Mouse (Mus musculus): ENCODE data around the gene Rpp25. TPM values are rescaled to one million over a fixed set of nuclear protein-coding genes. Genes with fewer than 3 reads are reported as not detected.

Gene Rpp25
- polyA plus RNA-seq, 1 experiment, result 15.1 TPM

DNA sequence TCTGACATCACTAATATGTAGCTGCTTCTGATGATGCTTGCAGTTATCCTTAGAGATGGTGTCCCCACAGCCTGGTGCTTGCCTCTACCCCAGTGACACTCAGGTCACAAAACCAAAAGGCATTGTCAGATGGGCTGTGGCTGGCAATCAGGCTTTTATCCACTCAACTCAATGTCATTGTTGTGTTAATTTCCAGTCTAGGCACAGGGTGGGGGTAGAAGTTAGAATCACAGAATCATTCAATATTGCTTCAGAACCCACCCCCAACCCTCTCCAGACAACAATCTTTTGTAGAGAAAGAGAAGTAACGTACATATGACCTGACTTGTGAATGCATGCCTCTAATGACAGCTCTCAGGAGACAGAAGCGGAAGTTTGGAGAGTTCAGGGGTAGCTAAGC, 6.8 kb downstream of the Rpp25 start:
- Histone ChIP-seq H3K27ac (ENCODE audit: insufficient read depth, low read length) (no peak overlapping the region), H3K4me3 (ENCODE audit: insufficient read depth, low read length) (no peak overlapping the region), H3K4me1 (ENCODE audit: control insufficient read depth, insufficient read depth, low read length) (no peaks in the 10 kb centered on the region)
- TF ChIP-seq CTCF (IDR thresholded peaks at IDR 0.05; ENCODE audit: extremely low read depth, insufficient read depth, low read length) (no peak), POLR2A (IDR thresholded peaks at IDR 0.05; ENCODE audit: extremely low read depth, insufficient read depth, low read length) (no peak)

DNA sequence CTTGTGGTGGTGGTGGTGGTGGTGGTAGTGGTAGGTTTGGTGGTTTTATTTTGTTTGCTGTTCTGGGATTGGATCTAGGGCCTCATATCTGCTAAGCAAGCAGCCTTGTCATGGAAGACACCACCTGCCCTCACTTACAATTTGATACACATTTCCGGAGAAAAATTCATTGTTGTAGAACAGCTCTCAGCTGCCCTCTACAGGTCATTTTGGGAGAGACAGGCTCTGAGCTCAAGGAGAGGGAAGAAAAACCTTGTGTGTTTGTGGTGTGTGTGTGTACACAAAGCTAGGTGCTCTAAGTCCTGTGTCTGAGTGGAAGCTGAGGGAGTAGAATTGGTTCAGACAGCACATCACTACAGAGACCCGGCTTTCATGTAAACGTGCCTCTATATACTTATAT, 13.3 kb downstream of the Rpp25 start:
- no peak overlapping the region for H3K27ac ChIP-seq (ENCODE audit: insufficient read depth, low read length)
- TF ChIP-seq CTCF (IDR thresholded peaks at IDR 0.05; ENCODE audit: extremely low read depth, insufficient read depth, low read length) (peak; percentile 82), POLR2A (IDR thresholded peaks at IDR 0.05; ENCODE audit: extremely low read depth, insufficient read depth, low read length) (no peak)

DNA sequence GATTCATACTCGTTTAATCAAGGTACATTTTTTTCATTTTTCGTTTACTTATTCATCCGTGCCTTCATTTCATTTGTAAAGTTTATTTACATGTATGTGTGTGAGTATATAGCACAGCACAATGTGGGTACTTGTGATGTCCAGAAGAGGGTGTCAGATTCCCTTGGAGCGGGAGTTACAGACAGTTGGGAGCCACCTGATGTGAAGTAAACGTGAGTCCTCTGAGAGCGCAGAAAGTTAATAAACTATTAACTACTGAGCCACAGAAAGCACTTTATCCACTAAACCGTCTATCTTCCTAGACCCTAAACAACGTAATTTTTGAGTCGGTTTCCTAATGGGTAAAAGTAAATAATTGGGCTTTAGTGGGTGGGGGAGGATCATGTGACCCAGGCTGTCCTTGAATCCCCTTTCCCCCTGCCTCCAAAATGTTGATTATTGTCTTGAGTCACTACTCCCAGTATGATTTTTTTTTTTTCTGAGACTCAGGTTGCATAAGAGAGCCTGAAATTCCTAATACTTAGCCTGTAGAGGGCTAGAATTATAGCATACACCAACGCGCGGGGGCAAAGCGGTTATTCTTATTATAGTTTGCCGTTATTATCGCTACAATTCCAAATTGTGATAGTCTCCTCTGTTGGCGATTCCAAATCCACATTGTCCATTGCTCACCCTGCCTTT, 16.7 kb downstream of the Rpp25 start:
- H3K4me1 ChIP-seq (ENCODE audit: control insufficient read depth, insufficient read depth, low read length), result peaks cover 3% of the 10 kb centered on the region; the same call in 1 of the 2 replicates
- TF ChIP-seq POLR2A (IDR thresholded peaks at IDR 0.05; ENCODE audit: extremely low read depth, insufficient read depth, low read length), result no peak
- TF ChIP-seq CTCF (IDR thresholded peaks at IDR 0.05; ENCODE audit: extremely low read depth, insufficient read depth, low read length), result no peak
- H3K4me3 ChIP-seq (ENCODE audit: insufficient read depth, low read length), result peak overlapping the region; percentile 85
- peak overlapping the region; percentile 92 for H3K27ac ChIP-seq (ENCODE audit: insufficient read depth, low read length)

More for the DNA sequence above, 13.3 kb downstream of the Rpp25 start:
- H3K4me1 ChIP-seq (ENCODE audit: control insufficient read depth, insufficient read depth, low read length), result peaks cover 1% of the 10 kb centered on the region; the same call in 1 of the 2 replicates
- H3K4me3 ChIP-seq (ENCODE audit: insufficient read depth, low read length), result no peak overlapping the region

DNA sequence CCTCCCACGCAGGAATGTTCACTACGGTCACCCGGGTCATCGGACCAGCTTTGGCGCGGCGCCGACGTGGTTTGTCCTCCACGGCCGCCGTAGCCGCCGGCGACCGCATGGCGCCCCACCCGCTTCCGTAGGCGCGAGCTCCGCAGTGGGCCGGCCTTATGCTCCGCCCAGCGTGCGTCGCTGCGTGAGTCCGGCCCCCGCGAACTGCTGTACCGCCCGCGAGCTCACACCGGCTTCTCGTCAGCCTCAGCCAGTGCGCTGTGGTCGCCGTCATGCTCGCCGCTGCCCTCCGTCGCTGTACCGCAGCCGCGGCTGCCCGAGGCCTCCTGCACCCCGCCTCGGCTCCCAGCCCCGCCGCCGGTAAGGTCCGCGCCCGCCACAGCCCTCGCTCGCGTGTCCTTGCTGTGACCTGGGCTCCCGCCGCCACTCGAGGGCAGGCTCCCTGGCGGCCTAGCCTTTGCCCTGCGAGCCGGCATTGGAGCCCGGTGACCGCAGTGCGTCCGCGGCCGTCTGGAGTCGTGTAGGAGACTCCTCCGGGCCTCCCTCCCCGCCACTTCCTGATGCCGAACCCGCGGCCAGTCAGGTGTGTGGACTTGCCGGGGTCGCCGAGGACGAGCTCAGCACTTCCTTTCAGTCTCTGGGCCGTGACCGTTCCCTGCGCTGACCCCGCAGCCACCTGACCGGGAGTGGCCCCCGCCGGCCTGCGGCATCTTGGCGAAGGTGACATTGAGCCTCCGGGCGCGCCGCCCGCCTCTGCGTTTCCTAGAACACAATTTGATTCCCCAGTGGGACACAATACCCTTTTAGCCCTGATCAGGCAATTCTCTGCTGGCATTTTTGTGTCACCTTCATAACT, 17.5 kb downstream of the Rpp25 start, which contains the start of gene Cox5a:
Gene Cox5a (plus strand): TSS at position 219 of the 856 bp plus-strand sequence.
- TF ChIP-seq CTCF (IDR thresholded peaks at IDR 0.05; ENCODE audit: extremely low read depth, insufficient read depth, low read length), result no peak
- peak; percentile 91 for TF ChIP-seq POLR2A (IDR thresholded peaks at IDR 0.05; ENCODE audit: extremely low read depth, insufficient read depth, low read length)

DNA sequence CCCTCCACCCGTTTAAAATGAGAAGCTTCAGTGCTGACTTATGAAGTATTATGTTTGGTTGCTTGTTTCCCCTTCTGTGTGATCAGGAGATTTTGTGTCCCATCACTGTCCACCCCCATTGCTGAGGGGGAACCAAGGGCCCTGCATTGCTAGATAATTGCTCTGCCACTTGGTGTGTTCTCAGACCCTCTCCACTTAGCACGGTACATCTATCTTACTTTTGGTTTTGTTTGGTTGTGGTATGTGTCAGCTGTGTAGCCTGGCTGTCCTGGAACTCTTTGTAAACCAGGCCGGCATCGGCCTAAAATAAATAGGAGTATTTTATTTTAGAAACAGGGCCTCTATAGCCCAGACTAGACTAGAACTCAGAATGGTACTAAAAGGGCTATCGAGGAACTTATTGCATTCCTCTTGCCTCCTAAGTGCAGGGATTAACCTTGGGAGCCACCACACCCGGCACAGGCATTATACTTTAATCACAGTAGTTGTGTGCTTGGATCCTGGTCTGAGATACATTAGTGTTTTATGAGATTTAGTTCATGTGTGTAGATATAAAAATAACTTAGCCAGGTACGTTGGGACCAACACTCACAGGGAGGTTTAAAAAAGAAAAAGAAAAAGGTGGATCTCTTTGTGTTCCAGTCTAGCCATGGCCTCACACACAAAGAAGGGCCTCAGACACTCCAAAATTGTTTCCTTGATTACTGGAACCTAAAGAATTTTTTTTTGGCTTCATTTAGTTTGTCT, 18.5 kb downstream of the Rpp25 start:
- Histone ChIP-seq H3K27ac (ENCODE audit: insufficient read depth, low read length) (0 out of 2 replicates have a peak overlapping the region, but pooled peaks have one; percentile 99), H3K4me3 (ENCODE audit: insufficient read depth, low read length) (peak overlapping the region; percentile 85), H3K4me1 (ENCODE audit: control insufficient read depth, insufficient read depth, low read length) (peaks cover 5% of the 10 kb centered on the region; the same call in 1 of the 2 replicates)
- TF ChIP-seq CTCF (IDR thresholded peaks at IDR 0.05; ENCODE audit: extremely low read depth, insufficient read depth, low read length) (no peak), POLR2A (IDR thresholded peaks at IDR 0.05; ENCODE audit: extremely low read depth, insufficient read depth, low read length) (no peak)

More for the DNA sequence above, 17.5 kb downstream of the Rpp25 start, which contains the start of gene Cox5a:
- Histone ChIP-seq H3K27ac (ENCODE audit: insufficient read depth, low read length) (peak within 1 kb of the TSS; percentile 99), H3K4me1 (ENCODE audit: control insufficient read depth, insufficient read depth, low read length) (peaks cover 5% of the 10 kb centered on the region; the same call in 1 of the 2 replicates), H3K4me3 (ENCODE audit: insufficient read depth, low read length) (peak within 1 kb of the TSS; percentile 85)

DNA sequence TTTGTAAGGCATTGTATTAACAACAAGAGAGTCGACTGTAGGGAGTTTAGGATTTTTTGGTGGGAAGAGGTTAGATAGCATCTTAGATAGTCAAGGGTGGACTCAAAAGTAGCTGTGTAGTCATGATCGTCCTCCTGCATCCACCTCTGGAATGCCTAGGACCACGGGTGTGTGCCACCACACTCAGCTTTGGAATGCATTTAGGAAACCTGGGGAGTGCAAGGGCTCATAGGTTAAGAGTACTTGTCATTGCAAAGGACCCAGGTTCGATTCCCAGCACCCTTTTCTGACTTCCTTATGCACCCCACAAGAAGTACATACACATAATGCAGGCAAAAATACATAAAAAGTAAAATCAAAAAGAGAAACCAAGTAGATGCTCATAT, 19.0 kb downstream of the Rpp25 start:
- Histone ChIP-seq H3K4me3 (ENCODE audit: insufficient read depth, low read length) (peak overlapping the region; percentile 85; the same call in 1 of the 2 replicates), H3K4me1 (ENCODE audit: control insufficient read depth, insufficient read depth, low read length) (peaks cover 5% of the 10 kb centered on the region; the same call in 1 of the 2 replicates), H3K27ac (ENCODE audit: insufficient read depth, low read length) (no peak overlapping the region)
- TF ChIP-seq POLR2A (IDR thresholded peaks at IDR 0.05; ENCODE audit: extremely low read depth, insufficient read depth, low read length) (no peak), CTCF (IDR thresholded peaks at IDR 0.05; ENCODE audit: extremely low read depth, insufficient read depth, low read length) (no peak)

DNA sequence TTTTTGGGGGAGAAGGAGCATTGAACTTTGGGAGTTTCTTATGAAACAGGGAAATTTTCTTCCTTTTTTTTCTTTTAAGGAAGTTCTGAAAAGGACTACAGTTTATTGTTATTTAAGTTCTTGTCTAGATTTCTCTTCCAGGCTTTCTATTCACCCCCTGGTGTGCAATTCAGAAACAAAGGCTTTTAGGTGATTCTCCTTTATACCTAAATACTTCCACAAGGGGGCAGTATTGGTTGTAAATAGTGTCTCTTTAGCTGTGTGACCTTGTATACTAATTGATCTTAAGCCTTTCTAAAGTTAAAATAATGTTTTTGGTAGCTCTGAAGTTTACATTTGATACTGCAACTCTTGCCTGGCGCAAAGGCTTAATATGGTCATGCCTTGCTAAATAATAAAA, 19.9 kb downstream of the Rpp25 start:
- no peak overlapping the region; the same call in 1 of the 2 replicates for H3K4me3 ChIP-seq (ENCODE audit: insufficient read depth, low read length)
- H3K27ac ChIP-seq (ENCODE audit: insufficient read depth, low read length), result no peak overlapping the region
- peaks cover 5% of the 10 kb centered on the region; the same call in 1 of the 2 replicates for H3K4me1 ChIP-seq (ENCODE audit: control insufficient read depth, insufficient read depth, low read length)
- TF ChIP-seq CTCF (IDR thresholded peaks at IDR 0.05; ENCODE audit: extremely low read depth, insufficient read depth, low read length) (no peak), POLR2A (IDR thresholded peaks at IDR 0.05; ENCODE audit: extremely low read depth, insufficient read depth, low read length) (no peak)

DNA sequence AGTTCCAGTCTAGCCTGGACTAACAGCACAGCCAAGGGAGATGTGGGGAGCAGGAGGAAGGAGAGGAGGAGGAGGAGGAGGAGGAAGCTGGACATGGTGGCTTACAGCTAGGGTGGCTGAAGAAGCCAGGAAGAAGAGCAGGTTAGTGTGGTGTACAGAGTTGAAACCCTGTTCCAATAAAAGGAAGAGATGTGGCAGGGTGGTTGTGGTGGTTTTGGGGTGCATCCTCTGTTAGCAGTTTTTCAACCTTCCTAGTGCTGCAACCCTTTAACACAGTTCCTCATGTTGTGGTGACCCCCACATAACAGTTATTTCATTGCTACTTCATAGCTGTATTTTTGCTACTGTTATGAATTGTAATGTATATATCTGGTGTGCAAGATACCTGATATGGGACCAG, 20.6 kb downstream of the Rpp25 start:
- no peak overlapping the region for H3K4me3 ChIP-seq (ENCODE audit: insufficient read depth, low read length)

DNA sequence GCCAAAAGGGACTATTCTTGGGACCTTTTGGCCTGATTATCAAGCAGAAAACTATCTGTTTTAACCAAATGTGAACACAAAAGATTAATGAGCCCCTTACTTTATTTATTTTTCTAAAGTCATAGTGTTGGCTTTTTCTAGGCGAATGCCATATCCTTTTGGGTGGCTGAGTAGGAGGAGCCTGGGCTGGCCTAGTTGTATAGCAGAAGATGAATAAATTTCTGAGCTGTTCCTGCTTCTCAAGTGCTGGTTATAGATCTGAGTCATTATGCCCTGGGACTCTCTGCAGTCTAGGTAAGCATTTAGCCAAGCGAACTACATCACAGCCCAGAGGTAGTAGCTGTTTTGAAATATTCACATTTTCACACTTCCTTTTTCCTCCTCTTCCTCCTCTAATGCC, 21.7 kb downstream of the Rpp25 start:
- no peak overlapping the region for H3K27ac ChIP-seq (ENCODE audit: insufficient read depth, low read length)
- TF ChIP-seq POLR2A (IDR thresholded peaks at IDR 0.05; ENCODE audit: extremely low read depth, insufficient read depth, low read length), result no peak
- TF ChIP-seq CTCF (IDR thresholded peaks at IDR 0.05; ENCODE audit: extremely low read depth, insufficient read depth, low read length), result no peak
- no peak overlapping the region for H3K4me3 ChIP-seq (ENCODE audit: insufficient read depth, low read length)

More for the DNA sequence above, 20.6 kb downstream of the Rpp25 start:
- no peak overlapping the region for H3K27ac ChIP-seq (ENCODE audit: insufficient read depth, low read length)
- no peak for TF ChIP-seq CTCF (IDR thresholded peaks at IDR 0.05; ENCODE audit: extremely low read depth, insufficient read depth, low read length)
- no peak for TF ChIP-seq POLR2A (IDR thresholded peaks at IDR 0.05; ENCODE audit: extremely low read depth, insufficient read depth, low read length)
- H3K4me1 ChIP-seq (ENCODE audit: control insufficient read depth, insufficient read depth, low read length), result peaks cover 5% of the 10 kb centered on the region; the same call in 1 of the 2 replicates

More for the DNA sequence above, 21.7 kb downstream of the Rpp25 start:
- H3K4me1 ChIP-seq (ENCODE audit: control insufficient read depth, insufficient read depth, low read length), result peaks cover 5% of the 10 kb centered on the region; the same call in 1 of the 2 replicates

Measured in cortical plate, adult 2 months (tissue).